Mouse (Mus musculus): Measurements from ENCODE around the gene Gabrb1. TPM values are rescaled to one million over a fixed set of nuclear protein-coding genes. Genes with fewer than 3 reads are reported as not detected.

Gabrb1 gene
- total and polyA plus RNA-seq, 3 experiments: 0.03 TPM; not detected in 2

DNA sequence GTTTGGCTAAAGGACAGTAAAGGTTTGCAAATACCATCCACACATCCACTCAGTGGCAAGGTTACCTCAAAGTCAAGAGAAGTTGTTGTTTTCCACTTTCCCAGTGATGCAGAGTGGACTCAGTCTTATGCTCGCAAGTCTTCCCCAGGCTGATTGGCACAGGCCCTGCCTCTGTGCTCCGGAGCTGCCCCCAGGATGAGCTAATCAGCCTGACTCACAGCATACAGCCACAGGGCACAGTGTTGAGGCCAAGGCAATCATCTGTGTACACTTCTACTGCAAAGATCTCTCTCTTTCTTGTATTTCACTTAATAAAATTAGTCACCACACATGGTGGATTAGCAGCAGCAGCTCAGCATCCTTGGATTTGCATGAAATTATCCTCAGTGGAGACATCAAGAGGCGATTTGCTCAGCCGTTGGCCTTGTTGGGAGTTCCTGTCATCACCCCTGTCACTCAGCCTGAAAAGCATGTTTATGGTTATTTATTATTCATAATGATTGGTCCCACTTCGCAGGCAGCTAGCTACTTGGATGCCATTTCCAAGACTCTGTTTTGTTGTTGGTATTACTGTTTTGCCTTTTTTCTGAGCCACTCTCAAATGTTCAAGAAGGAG, 297.3 kb downstream of the Gabrb1 start:
- Histone ChIP-seq H3K36me3 (ENCODE audit: control insufficient read depth in 1 of 2, insufficient read depth in 2 of 2, low read length in 2 of 2) (no peaks in the 10 kb centered on the region), H3K4me1 (ENCODE audit: control insufficient read depth in 1 of 2, insufficient read depth in 2 of 2, low read length in 2 of 2) (no peaks in the 10 kb centered on the region), H3K27ac (ENCODE audit: control insufficient read depth, low read depth, low read length) (no peak overlapping the region), H3K79me2 (ENCODE audit: control insufficient read depth, insufficient read depth, low read length, poor library complexity) (no peaks in the 10 kb centered on the region), H3K9me3 (replicated peaks; ENCODE audit: insufficient read depth, low read length) (no peaks in the 10 kb centered on the region), H3K9ac (ENCODE audit: control insufficient read depth, low read depth, low read length, poor library complexity, severe bottlenecking) (no peak overlapping the region), H3K27me3 (ENCODE audit: control insufficient read depth in 1 of 2, insufficient read depth in 2 of 2, low read length in 2 of 2) (no peaks in the 10 kb centered on the region), H3K4me3 (ENCODE audit: control insufficient read depth in 1 of 2, insufficient read depth in 1 of 2, low read depth in 2 of 2, low read length in 2 of 2) (no peak overlapping the region)
- TF ChIP-seq CHD2 (IDR thresholded peaks at IDR 0.05; ENCODE audit: low read length) (no peak), TAL1 (IDR thresholded peaks at IDR 0.05; ENCODE audit: low read length) (no peak), MAX (IDR thresholded peaks at IDR 0.05; ENCODE audit: low read length) (no peak), SMC3 (IDR thresholded peaks at IDR 0.05; ENCODE audit: low read depth, low read length) (no peak), MAZ (IDR thresholded peaks at IDR 0.05; ENCODE audit: low read depth, low read length) (no peak), MXI1 (IDR thresholded peaks at IDR 0.05; ENCODE audit: low read depth, low read length) (no peak), GATA1 (IDR thresholded peaks at IDR 0.05; ENCODE audit: low read depth, low read length) (no peak), KAT2A (conservative IDR thresholded peaks at IDR 0.05; ENCODE audit: low read depth, low read length) (no peak), POLR2AphosphoS2 (IDR thresholded peaks at IDR 0.05; ENCODE audit: low read length) (no peak), BHLHE40 (IDR thresholded peaks at IDR 0.05; ENCODE audit: borderline replicate concordance, low read depth, low read length) (no peak), UBTF (IDR thresholded peaks at IDR 0.05; ENCODE audit: borderline replicate concordance, insufficient read depth, low read depth, low read length) (no peak), TBP (IDR thresholded peaks at IDR 0.05; ENCODE audit: low read depth, low read length) (no peak)
- no peak for DNase-seq (ENCODE audit: low read depth, low spot score)

- no peak for DNase-seq (ENCODE audit: low read depth, low spot score)
- no peak overlapping the region for H3K4me3 ChIP-seq (ENCODE audit: control insufficient read depth in 1 of 2, insufficient read depth in 1 of 2, low read depth in 2 of 2, low read length in 2 of 2)
- H3K9me3 ChIP-seq (replicated peaks; ENCODE audit: insufficient read depth, low read length): no peaks in the 10 kb centered on the region
- H3K36me3 ChIP-seq (ENCODE audit: control insufficient read depth in 1 of 2, insufficient read depth in 2 of 2, low read length in 2 of 2): no peaks in the 10 kb centered on the region
- no peaks in the 10 kb centered on the region for H3K79me2 ChIP-seq (ENCODE audit: control insufficient read depth, insufficient read depth, low read length, poor library complexity)
- H3K4me1 ChIP-seq (ENCODE audit: control insufficient read depth in 1 of 2, insufficient read depth in 2 of 2, low read length in 2 of 2): no peaks in the 10 kb centered on the region
- TF ChIP-seq USF2 (IDR thresholded peaks at IDR 0.05; ENCODE audit: borderline replicate concordance in 1 of 2, insufficient read depth in 1 of 2, low read depth in 1 of 2, low read length in 2 of 2) (no peak), RCOR1 (IDR thresholded peaks at IDR 0.05; ENCODE audit: low read depth, low read length) (no peak), HCFC1 (IDR thresholded peaks at IDR 0.05; ENCODE audit: low read depth, low read length) (no peak), MAX (IDR thresholded peaks at IDR 0.05; ENCODE audit: low read length) (no peak), RAD21 (IDR thresholded peaks at IDR 0.05; ENCODE audit: low read depth, low read length) (no peak), ZNF384 (IDR thresholded peaks at IDR 0.05; ENCODE audit: low read depth, low read length) (no peak), MYC (IDR thresholded peaks at IDR 0.05; ENCODE audit: low read depth, low read length) (no peak), UBTF (IDR thresholded peaks at IDR 0.05; ENCODE audit: borderline replicate concordance, insufficient read depth, low read depth, low read length) (no peak), POLR2AphosphoS2 (IDR thresholded peaks at IDR 0.05; ENCODE audit: low read length) (no peak), NRF1 (IDR thresholded peaks at IDR 0.05; ENCODE audit: insufficient read depth, low read depth, low read length, poor library complexity, severe bottlenecking) (no peak), GATA1 (IDR thresholded peaks at IDR 0.05; ENCODE audit: low read depth, low read length) (no peak), SMC3 (IDR thresholded peaks at IDR 0.05; ENCODE audit: low read depth, low read length) (no peak), POLR2A (IDR thresholded peaks at IDR 0.05; ENCODE audit: control insufficient read depth in 1 of 2, insufficient read depth in 1 of 2, low read depth in 1 of 2, low read length in 2 of 2, poor library complexity in 1 of 2) (no peak)
- H3K9ac ChIP-seq (ENCODE audit: control insufficient read depth, low read depth, low read length, poor library complexity, severe bottlenecking): no peak overlapping the region
- H3K27ac ChIP-seq (ENCODE audit: control insufficient read depth, low read depth, low read length): no peak overlapping the region
- H3K27me3 ChIP-seq (ENCODE audit: control insufficient read depth in 1 of 2, insufficient read depth in 2 of 2, low read length in 2 of 2): no peaks in the 10 kb centered on the region
These were observed 307.0 kb downstream of the Gabrb1 start for GRCm38 (mm10) chr5:71964876-71965432.

Measured in MEL (cell line).